Mouse (Mus musculus): ENCODE results near the gene Commd7. TPM values are rescaled to one million over a fixed set of nuclear protein-coding genes. Genes with fewer than 3 reads are reported as not detected.
A peak's percentile ranks its signal among the peaks of the same experiment; 100 is the strongest.

Commd7 gene
- polyA plus RNA-seq, 2 experiments: 34.4 to 70.4 TPM

DNA sequence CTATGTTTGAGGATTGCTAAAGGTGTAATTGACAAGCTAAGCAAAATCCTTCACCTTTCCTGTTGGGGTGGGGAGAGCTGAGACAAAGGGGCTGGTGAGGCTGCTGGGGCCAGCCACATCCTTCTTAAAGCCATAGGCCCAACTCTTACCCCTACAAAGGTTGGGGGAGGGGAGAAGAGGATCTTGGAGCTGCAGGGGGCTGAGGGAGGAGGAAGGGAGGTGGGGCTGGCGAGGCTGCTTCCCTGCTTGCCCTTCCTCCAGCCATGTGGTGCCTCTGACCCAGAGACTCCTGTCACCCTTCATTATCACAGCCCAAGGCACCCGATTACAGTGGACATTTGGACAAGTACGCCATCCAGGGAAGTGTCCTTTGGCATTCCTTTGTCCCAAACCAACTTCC lies 19.1 kb upstream of the Commd7 start:
- 50% methylated on average over 3 of the region's 3 CpGs for WGBS
- DNase-seq (ENCODE audit: low spot score) (no peak), ATAC-seq (ENCODE audit: low FRiP score, low read depth) (no peak)
- Histone ChIP-seq H3K4me3 (replicated peaks; ENCODE audit: low read length) (no peak overlapping the region), H3K4me1 (ENCODE audit: control insufficient read depth, insufficient read depth, low read length) (peaks cover 8% of the 10 kb centered on the region; the same call in 1 of the 2 replicates), H3K9ac (ENCODE audit: low read depth, low read length, severe bottlenecking) (no peak overlapping the region), H3K9me3 (ENCODE audit: control insufficient read depth, low read length) (no peaks in the 10 kb centered on the region), H3K27ac (replicated peaks; ENCODE audit: low read depth, low read length) (no peak overlapping the region), H3K27me3 (ENCODE audit: control insufficient read depth, insufficient read depth, low read length) (no peaks in the 10 kb centered on the region), H3K4me2 (replicated peaks; ENCODE audit: low read depth, low read length, severe bottlenecking) (no peak overlapping the region), H3K36me3 (ENCODE audit: control insufficient read depth, insufficient read depth, low read length) (no peaks in the 10 kb centered on the region)
- TF ChIP-seq POLR2A (IDR thresholded peaks at IDR 0.05; ENCODE audit: borderline replicate concordance, extremely low read depth, insufficient read depth, insufficient read length): no peak

DNA sequence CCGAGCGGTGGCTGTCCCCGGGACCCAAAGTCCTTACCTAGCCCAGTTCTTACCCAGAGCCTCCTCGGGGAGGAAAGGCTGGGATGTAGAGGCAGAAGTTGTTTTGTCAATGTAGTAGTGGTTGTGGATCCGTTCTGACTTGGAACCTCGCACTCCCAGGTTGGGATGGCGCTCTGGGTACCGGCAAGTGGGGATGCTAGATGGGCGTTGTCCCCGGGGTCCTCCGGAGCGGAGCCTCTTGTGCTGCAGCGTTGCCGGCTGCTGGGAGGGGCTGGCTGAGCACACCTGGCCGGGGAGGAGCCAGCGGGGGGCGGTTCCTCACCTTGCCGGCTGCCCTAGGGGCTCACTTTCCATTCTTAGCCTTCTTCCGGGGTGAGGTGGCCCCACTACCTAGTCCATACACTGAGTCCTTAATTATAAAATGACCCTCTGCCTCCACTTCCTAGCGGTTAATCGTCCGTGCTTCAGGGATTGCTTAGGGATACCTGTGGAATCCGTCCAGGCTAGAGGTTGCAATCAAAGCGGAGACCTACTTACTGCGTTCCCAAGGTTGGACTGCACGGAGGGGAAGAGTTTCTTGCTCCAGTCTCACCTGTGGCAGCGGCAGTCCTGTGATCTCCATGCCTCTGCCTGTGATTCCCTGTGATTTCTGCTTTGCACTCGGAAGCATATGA lies 17.6 kb upstream of the Commd7 start:
- DNase-seq (ENCODE audit: low spot score): no peak
- H3K4me3 ChIP-seq (replicated peaks; ENCODE audit: low read length): peak overlapping the region; percentile 78
- H3K9me3 ChIP-seq (ENCODE audit: control insufficient read depth, low read length): no peaks in the 10 kb centered on the region
- peaks cover 8% of the 10 kb centered on the region; the same call in 1 of the 2 replicates for H3K4me1 ChIP-seq (ENCODE audit: control insufficient read depth, insufficient read depth, low read length)
- H3K9ac ChIP-seq (ENCODE audit: low read depth, low read length, severe bottlenecking): peak overlapping the region; percentile 77
- no peaks in the 10 kb centered on the region for H3K27me3 ChIP-seq (ENCODE audit: control insufficient read depth, insufficient read depth, low read length)
- H3K4me2 ChIP-seq (replicated peaks; ENCODE audit: low read depth, low read length, severe bottlenecking): peak overlapping the region; percentile 87
- peak; percentile 9; the same call in 1 of the 2 replicates for ATAC-seq (ENCODE audit: low FRiP score, low read depth)
- H3K27ac ChIP-seq (replicated peaks; ENCODE audit: low read depth, low read length): no peak overlapping the region
- no peak for TF ChIP-seq POLR2A (IDR thresholded peaks at IDR 0.05; ENCODE audit: borderline replicate concordance, extremely low read depth, insufficient read depth, insufficient read length)
- 5% methylated on average over 26 of the region's 28 CpGs for WGBS
- H3K36me3 ChIP-seq (ENCODE audit: control insufficient read depth, insufficient read depth, low read length): no peaks in the 10 kb centered on the region

- Histone ChIP-seq H3K9ac (ENCODE audit: low read depth, low read length, severe bottlenecking) (peak within 1 kb of the TSS; percentile 77), H3K36me3 (ENCODE audit: control insufficient read depth, insufficient read depth, low read length) (no peaks in the 10 kb centered on the region), H3K4me1 (ENCODE audit: control insufficient read depth, insufficient read depth, low read length) (peaks cover 8% of the 10 kb centered on the region; the same call in 1 of the 2 replicates), H3K27ac (replicated peaks; ENCODE audit: low read depth, low read length) (no peak within 1 kb of the TSS), H3K27me3 (ENCODE audit: control insufficient read depth, insufficient read depth, low read length) (no peaks in the 10 kb centered on the region), H3K9me3 (ENCODE audit: control insufficient read depth, low read length) (no peaks in the 10 kb centered on the region), H3K4me2 (replicated peaks; ENCODE audit: low read depth, low read length, severe bottlenecking) (peak within 1 kb of the TSS; percentile 87), H3K4me3 (replicated peaks; ENCODE audit: low read length) (peak within 1 kb of the TSS; percentile 78)
- under 1% methylated on average over 54 of the region's 93 CpGs for WGBS
- TF ChIP-seq POLR2A (IDR thresholded peaks at IDR 0.05; ENCODE audit: borderline replicate concordance, extremely low read depth, insufficient read depth, insufficient read length): no peak
- ATAC-seq (ENCODE audit: low FRiP score, low read depth) (peak; percentile 92), DNase-seq (ENCODE audit: low spot score) (peak; percentile 66)
Measured at GRCm38 (mm10) chr2:153649298-153650013, 16.9 kb upstream of the Commd7 start, which contains the start of gene Dnmt3b. Gene Dnmt3b (plus strand): TSS chr2:153649450.

DNA sequence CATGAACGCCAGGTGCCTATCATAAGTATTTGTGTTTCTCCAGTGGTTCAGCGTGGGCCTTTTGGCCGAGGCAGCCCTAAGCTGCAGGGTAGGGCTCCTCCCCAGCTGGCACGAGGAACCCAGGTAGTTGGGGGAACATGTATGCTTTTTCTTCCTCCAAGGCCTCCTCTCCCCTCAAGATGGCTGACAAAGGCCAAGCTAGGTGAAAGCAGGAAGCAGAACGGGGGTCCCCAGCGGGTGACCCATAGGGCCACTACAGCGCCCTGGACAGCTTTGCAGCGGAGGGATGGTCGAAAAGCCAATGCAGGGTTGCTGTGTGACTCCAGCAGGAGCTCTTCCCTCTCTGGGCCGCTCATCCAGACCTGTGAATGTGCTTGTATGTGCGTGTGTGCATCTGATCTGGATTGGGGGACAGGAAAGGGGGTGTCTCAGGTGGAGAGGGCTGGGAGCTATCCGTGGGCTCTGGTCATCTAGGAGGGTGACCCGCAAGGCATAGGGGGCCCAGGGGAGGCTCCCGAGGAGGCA lies 16.3 kb upstream of the Commd7 start:
- Histone ChIP-seq H3K36me3 (ENCODE audit: control insufficient read depth, insufficient read depth, low read length) (no peaks in the 10 kb centered on the region), H3K4me2 (replicated peaks; ENCODE audit: low read depth, low read length, severe bottlenecking) (peak overlapping the region; percentile 87), H3K27ac (replicated peaks; ENCODE audit: low read depth, low read length) (no peak overlapping the region), H3K9ac (ENCODE audit: low read depth, low read length, severe bottlenecking) (peak overlapping the region; percentile 77), H3K4me3 (replicated peaks; ENCODE audit: low read length) (peak overlapping the region; percentile 78), H3K4me1 (ENCODE audit: control insufficient read depth, insufficient read depth, low read length) (peaks cover 8% of the 10 kb centered on the region; the same call in 1 of the 2 replicates), H3K27me3 (ENCODE audit: control insufficient read depth, insufficient read depth, low read length) (no peaks in the 10 kb centered on the region), H3K9me3 (ENCODE audit: control insufficient read depth, low read length) (no peaks in the 10 kb centered on the region)
- ATAC-seq (ENCODE audit: low FRiP score, low read depth) (peak; percentile 33), DNase-seq (ENCODE audit: low spot score) (no peak)
- WGBS: 23% methylated on average over 14 of the region's 14 CpGs
- no peak for TF ChIP-seq POLR2A (IDR thresholded peaks at IDR 0.05; ENCODE audit: borderline replicate concordance, extremely low read depth, insufficient read depth, insufficient read length)

DNA sequence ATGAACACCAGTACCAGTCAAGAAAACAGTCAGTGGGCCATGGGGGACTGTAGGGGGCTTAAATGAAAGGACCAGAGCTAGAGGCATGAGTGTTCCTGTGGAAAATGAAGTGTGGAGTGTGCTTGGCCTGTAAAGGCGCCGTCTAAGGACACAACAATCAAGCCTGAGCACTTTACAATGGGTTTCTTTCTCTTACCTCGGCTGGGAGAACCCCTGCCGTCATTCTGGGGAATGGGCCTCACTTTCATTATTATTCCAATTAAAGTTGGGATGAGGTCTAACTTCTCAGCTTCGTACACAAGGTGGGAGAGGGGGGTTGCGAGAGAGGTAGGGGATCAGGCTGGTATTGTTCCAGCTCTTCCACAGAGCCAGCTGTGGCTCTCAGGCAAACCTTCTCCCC lies 10.4 kb upstream of the Commd7 start:
- Histone ChIP-seq H3K4me1 (ENCODE audit: control insufficient read depth, insufficient read depth, low read length) (no peaks in the 10 kb centered on the region), H3K36me3 (ENCODE audit: control insufficient read depth, insufficient read depth, low read length) (no peaks in the 10 kb centered on the region), H3K4me3 (replicated peaks; ENCODE audit: low read length) (no peak overlapping the region), H3K27ac (replicated peaks; ENCODE audit: low read depth, low read length) (no peak overlapping the region), H3K27me3 (ENCODE audit: control insufficient read depth, insufficient read depth, low read length) (no peaks in the 10 kb centered on the region), H3K9me3 (ENCODE audit: control insufficient read depth, low read length) (no peaks in the 10 kb centered on the region), H3K9ac (ENCODE audit: low read depth, low read length, severe bottlenecking) (no peak overlapping the region), H3K4me2 (replicated peaks; ENCODE audit: low read depth, low read length, severe bottlenecking) (no peak overlapping the region)
- no peak for TF ChIP-seq POLR2A (IDR thresholded peaks at IDR 0.05; ENCODE audit: borderline replicate concordance, extremely low read depth, insufficient read depth, insufficient read length)
- 35% methylated on average over 6 of the region's 6 CpGs for WGBS
- DNase-seq (ENCODE audit: low spot score) (no peak), ATAC-seq (ENCODE audit: low FRiP score, low read depth) (no peak)
